Mouse (Mus musculus): ENCODE measurements around the gene Pnpla8. TPM values are rescaled to one million over a fixed set of nuclear protein-coding genes. Genes with fewer than 3 reads are reported as not detected.

Pnpla8 gene
- polyA plus RNA-seq, 1 experiment from 2014 or later, result 175 TPM

DNA sequence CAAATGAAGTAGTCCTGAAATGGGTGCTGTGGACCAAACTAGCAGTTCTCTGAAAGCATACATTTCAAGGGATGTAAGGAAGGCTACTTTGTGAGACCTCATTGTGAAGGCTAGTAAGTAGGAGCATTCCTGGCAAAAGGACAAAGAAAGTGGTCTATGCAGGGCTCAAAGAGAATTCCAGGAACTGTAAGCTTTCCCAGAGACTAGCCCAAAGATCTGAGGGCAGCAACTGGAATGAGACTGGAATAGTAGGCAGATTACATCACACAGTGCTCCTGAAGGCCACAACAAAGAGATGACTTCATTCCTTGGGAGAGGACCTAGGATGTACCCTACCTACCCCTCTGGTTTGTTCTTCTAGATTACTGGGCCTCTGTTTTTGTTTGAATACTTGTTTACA is 79.6 kb downstream of the Pnpla8 start:
- H3K9me3 ChIP-seq (ENCODE audit: control insufficient read depth, low read length), result no peaks in the 10 kb centered on the region
- no peak overlapping the region for H3K27ac ChIP-seq (ENCODE audit: low read depth, low read length)
- H3K9ac ChIP-seq (replicated peaks; ENCODE audit: low read depth, low read length), result no peak overlapping the region
- no peak for ATAC-seq (ENCODE audit: low read depth)
- no peaks in the 10 kb centered on the region for H3K4me1 ChIP-seq (ENCODE audit: control insufficient read depth, insufficient read depth, low read length)
- no peak overlapping the region for H3K4me2 ChIP-seq (ENCODE audit: low read depth, low read length)
- peaks cover 4% of the 10 kb centered on the region for H3K36me3 ChIP-seq (ENCODE audit: control insufficient read depth, insufficient read depth, low read length)
- no peak overlapping the region for H3K4me3 ChIP-seq (ENCODE audit: low read depth, low read length)
- no peaks in the 10 kb centered on the region for H3K27me3 ChIP-seq (ENCODE audit: control insufficient read depth, insufficient read depth, low read length)

DNA sequence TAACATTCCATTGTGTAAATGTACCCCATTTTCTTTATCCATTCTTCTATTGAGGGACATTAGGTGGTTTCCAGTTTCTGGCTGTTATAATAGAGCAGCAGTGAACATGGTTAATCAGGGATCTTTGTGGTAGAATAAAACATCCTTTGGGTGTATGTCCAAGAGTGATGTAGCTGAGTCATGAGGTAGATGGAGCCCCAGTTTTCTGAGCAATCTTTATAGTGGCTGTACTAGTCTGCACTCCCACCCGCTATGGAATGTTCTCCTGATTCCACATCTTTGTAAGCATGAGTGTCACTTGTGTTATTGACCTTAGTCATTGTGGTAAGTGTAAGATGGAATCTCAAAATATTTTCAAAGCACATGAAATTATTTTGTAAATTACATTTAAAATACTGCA is 82.8 kb downstream of the Pnpla8 start:
- no peaks in the 10 kb centered on the region for H3K27me3 ChIP-seq (ENCODE audit: control insufficient read depth, insufficient read depth, low read length)
- no peak overlapping the region for H3K4me3 ChIP-seq (ENCODE audit: low read depth, low read length)

DNA sequence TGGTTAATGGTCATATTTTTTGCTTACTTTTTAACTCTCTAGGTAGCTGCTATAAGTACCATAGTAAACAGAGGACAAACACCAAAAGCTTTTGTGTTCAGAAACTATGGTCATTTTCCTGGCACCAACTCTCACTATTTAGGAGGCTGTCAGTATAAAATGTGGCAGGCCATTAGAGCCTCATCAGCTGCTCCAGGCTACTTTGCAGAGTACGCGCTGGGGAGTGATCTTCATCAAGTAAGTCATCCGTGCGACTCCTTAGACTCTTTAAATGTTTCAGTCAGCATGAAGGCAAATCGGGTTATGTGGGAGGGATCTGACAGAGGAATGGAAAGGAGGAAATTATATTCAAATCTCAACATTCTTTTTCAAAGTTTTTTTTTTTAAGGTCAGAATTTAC is 83.7 kb downstream of the Pnpla8 start:
- 20% methylated on average over 5 of the region's 5 CpGs for WGBS
- H3K27ac ChIP-seq (ENCODE audit: low read depth, low read length), result no peak overlapping the region
- H3K4me1 ChIP-seq (ENCODE audit: control insufficient read depth, insufficient read depth, low read length), result no peaks in the 10 kb centered on the region
- no peak overlapping the region for H3K4me3 ChIP-seq (ENCODE audit: low read depth, low read length)
- peaks cover 14% of the 10 kb centered on the region; the same call in 1 of the 2 replicates for H3K36me3 ChIP-seq (ENCODE audit: control insufficient read depth, insufficient read depth, low read length)
- H3K9me3 ChIP-seq (ENCODE audit: control insufficient read depth, low read length), result no peaks in the 10 kb centered on the region
- no peak overlapping the region for H3K9ac ChIP-seq (replicated peaks; ENCODE audit: low read depth, low read length)
- ATAC-seq (ENCODE audit: low read depth), result no peak
- no peaks in the 10 kb centered on the region for H3K27me3 ChIP-seq (ENCODE audit: control insufficient read depth, insufficient read depth, low read length)
- no peak overlapping the region for H3K4me2 ChIP-seq (ENCODE audit: low read depth, low read length)

More for the DNA sequence above, 82.8 kb downstream of the Pnpla8 start:
- peaks cover 11% of the 10 kb centered on the region; the same call in 1 of the 2 replicates for H3K36me3 ChIP-seq (ENCODE audit: control insufficient read depth, insufficient read depth, low read length)
- no peak for ATAC-seq (ENCODE audit: low read depth)
- no peak overlapping the region for H3K4me2 ChIP-seq (ENCODE audit: low read depth, low read length)
- H3K4me1 ChIP-seq (ENCODE audit: control insufficient read depth, insufficient read depth, low read length), result no peaks in the 10 kb centered on the region
- no peaks in the 10 kb centered on the region for H3K9me3 ChIP-seq (ENCODE audit: control insufficient read depth, low read length)
- no peak overlapping the region for H3K9ac ChIP-seq (replicated peaks; ENCODE audit: low read depth, low read length)
- H3K27ac ChIP-seq (ENCODE audit: low read depth, low read length), result no peak overlapping the region
- 97% methylated on average over 1 of the region's 1 CpGs for WGBS

DNA sequence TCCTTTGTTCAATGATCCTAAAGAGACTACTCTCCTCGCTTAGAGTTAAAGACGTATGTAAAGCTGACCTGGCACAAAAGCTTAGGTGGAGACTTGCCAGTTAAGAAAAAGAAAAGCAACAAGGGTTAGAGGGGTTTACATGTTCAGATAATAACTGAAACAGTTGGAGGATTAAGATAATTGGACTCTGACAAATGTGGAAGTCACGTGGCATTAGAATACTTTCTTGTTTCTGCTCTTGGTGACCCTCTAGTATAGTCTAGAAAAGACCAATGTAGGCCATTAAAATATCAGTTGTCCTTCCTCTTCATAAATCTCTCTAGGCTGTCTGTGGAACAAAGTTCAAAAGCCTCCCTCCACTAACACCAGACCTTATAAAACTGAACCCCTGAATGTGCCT is 87.1 kb downstream of the Pnpla8 start:
- no peak overlapping the region for H3K9ac ChIP-seq (replicated peaks; ENCODE audit: low read depth, low read length)

DNA sequence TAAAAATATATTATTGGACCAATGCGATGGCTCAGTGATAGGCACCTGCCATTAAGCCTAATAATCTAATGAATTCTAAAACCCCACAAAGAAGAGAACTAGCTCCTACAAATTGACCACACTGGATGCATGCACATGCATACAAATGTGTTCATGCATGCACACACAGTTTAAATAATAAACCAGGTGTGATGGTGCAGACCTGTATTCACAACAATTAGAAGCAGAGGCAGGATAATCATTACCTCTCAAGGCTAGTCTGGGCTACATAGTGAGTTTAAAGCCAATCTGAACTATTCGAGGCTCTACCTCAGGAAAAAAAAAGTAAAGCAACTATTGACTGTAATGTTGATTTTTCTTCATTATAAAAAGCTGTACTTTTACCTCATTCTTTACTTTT is 94.0 kb downstream of the Pnpla8 start:
- Histone ChIP-seq H3K4me2 (ENCODE audit: low read depth, low read length) (no peak overlapping the region), H3K4me3 (ENCODE audit: low read depth, low read length) (no peak overlapping the region), H3K4me1 (ENCODE audit: control insufficient read depth, insufficient read depth, low read length) (no peaks in the 10 kb centered on the region), H3K27ac (ENCODE audit: low read depth, low read length) (no peak overlapping the region), H3K9ac (replicated peaks; ENCODE audit: low read depth, low read length) (no peak overlapping the region), H3K27me3 (ENCODE audit: control insufficient read depth, insufficient read depth, low read length) (no peaks in the 10 kb centered on the region), H3K9me3 (ENCODE audit: control insufficient read depth, low read length) (no peaks in the 10 kb centered on the region), H3K36me3 (ENCODE audit: control insufficient read depth, insufficient read depth, low read length) (0 out of 2 replicates have a peak, but pooled peaks cover 4% of the 10 kb centered on the region)
- ATAC-seq (ENCODE audit: low read depth), result no peak
- 90% methylated on average over 2 of the region's 2 CpGs for WGBS

More for the DNA sequence above, 87.1 kb downstream of the Pnpla8 start:
- Histone ChIP-seq H3K4me3 (ENCODE audit: low read depth, low read length) (no peak overlapping the region), H3K27ac (ENCODE audit: low read depth, low read length) (no peak overlapping the region), H3K4me2 (ENCODE audit: low read depth, low read length) (no peak overlapping the region), H3K27me3 (ENCODE audit: control insufficient read depth, insufficient read depth, low read length) (no peaks in the 10 kb centered on the region), H3K4me1 (ENCODE audit: control insufficient read depth, insufficient read depth, low read length) (no peaks in the 10 kb centered on the region), H3K9me3 (ENCODE audit: control insufficient read depth, low read length) (no peaks in the 10 kb centered on the region), H3K36me3 (ENCODE audit: control insufficient read depth, insufficient read depth, low read length) (peaks cover 14% of the 10 kb centered on the region; the same call in 1 of the 2 replicates)
- no peak for ATAC-seq (ENCODE audit: low read depth)
- 91% methylated on average over 3 of the region's 3 CpGs for WGBS

DNA sequence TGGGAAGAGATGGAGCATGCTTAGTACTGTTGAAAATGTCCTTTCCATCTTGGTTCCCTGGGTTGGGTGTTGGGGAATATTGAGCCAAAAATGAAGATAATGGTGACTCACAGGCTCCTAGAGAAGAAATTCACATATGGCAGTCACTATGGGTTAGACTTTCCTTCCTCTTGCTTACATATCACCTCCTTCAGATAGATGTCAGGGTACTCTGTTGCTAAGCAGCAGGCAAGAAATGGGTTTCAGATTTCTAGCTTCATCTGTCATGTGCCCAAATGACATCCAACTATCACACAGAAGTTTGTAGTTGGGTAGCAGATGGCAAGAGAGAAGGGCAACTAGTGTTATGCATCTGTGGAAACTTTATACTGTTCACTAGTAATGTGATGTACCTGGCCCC is 103.9 kb downstream of the Pnpla8 start:
- ATAC-seq (ENCODE audit: low read depth), result no peak
- Histone ChIP-seq H3K9me3 (ENCODE audit: control insufficient read depth, low read length) (no peaks in the 10 kb centered on the region), H3K27me3 (ENCODE audit: control insufficient read depth, insufficient read depth, low read length) (no peaks in the 10 kb centered on the region), H3K9ac (replicated peaks; ENCODE audit: low read depth, low read length) (no peak overlapping the region), H3K4me2 (ENCODE audit: low read depth, low read length) (no peak overlapping the region), H3K27ac (ENCODE audit: low read depth, low read length) (no peak overlapping the region), H3K4me1 (ENCODE audit: control insufficient read depth, insufficient read depth, low read length) (no peaks in the 10 kb centered on the region), H3K4me3 (ENCODE audit: low read depth, low read length) (no peak overlapping the region), H3K36me3 (ENCODE audit: control insufficient read depth, insufficient read depth, low read length) (no peaks in the 10 kb centered on the region)

DNA sequence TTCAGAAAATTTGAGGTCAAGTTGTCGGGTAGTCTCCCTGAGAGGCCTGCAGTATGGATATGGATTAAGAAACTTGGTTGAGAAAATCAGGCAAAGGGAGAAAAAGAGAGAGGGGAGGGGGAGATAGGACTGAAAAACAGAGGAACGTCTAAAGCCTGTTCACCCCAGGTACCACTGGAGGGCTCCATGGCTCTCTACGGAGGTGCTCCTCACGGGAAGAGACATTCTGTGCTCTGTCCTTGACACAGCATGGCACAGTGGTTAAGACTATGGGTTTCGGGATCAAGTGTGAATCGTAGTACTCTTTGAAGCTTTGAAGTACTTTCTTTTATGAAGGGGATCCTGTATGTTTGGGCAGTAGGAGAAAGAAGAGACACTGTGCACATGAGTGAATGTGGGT is 106.3 kb downstream of the Pnpla8 start:
- Histone ChIP-seq H3K9me3 (ENCODE audit: control insufficient read depth, low read length) (no peaks in the 10 kb centered on the region), H3K4me1 (ENCODE audit: control insufficient read depth, insufficient read depth, low read length) (peaks cover 6% of the 10 kb centered on the region; the same call in 1 of the 2 replicates), H3K9ac (replicated peaks; ENCODE audit: low read depth, low read length) (no peak overlapping the region), H3K27ac (ENCODE audit: low read depth, low read length) (no peak overlapping the region), H3K36me3 (ENCODE audit: control insufficient read depth, insufficient read depth, low read length) (no peaks in the 10 kb centered on the region), H3K4me2 (ENCODE audit: low read depth, low read length) (no peak overlapping the region), H3K4me3 (ENCODE audit: low read depth, low read length) (no peak overlapping the region), H3K27me3 (ENCODE audit: control insufficient read depth, insufficient read depth, low read length) (no peaks in the 10 kb centered on the region)
- WGBS, result 32% methylated on average over 6 of the region's 6 CpGs
- no peak for ATAC-seq (ENCODE audit: low read depth)

DNA sequence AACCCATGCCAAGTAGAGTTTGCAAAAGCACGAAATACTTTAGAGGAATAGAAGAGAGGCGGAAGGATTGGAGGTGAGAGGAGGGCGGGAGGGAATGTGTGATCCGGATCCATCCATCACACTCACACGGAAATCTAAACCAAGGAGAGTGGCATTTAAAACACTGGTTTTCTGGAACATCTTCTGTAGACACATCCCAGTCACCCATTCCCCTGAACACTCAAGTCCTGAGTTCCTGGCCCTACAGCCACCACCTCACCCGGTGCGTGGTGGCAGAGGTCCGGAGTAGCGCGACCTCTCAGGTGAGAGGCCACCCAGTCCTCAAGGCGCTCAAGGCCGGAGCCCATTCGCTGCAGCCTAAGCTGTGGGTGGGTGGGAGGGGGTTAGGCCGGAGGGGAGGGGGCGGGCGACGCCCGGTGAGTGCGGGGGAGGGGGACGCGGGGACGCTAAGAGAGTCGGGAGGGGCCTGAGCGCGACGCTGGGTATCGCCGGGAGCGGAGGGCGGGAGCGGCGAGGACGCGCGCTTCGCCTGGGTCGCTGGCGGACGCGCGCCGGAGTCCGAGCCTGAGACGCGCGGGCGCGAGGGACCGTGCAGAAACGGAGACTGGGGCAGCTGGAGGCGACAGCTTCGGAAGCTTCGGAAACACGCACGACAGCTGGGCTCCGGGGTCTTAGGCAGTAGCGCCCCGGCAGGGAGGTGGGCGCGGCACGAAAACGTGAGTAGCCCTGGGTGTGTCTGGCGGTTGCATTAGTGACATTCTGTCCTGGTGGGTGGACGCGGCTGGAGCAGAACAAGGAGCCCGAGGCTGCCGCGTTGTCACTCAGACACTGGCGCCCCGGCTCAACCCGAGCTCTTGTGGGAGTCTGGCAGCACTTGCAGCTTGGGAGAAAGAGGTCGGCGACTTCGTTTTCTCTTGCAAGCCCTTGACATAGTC is 107.5 kb downstream of the Pnpla8 start, which contains the start of gene Nrcam:
Nrcam (plus strand) TSS at position 505 of the 935 bp plus-strand sequence.
- Histone ChIP-seq H3K27ac (ENCODE audit: low read depth, low read length) (peak within 1 kb of the TSS; percentile 95), H3K36me3 (ENCODE audit: control insufficient read depth, insufficient read depth, low read length) (no peaks in the 10 kb centered on the region), H3K27me3 (ENCODE audit: control insufficient read depth, insufficient read depth, low read length) (no peaks in the 10 kb centered on the region), H3K9ac (replicated peaks; ENCODE audit: low read depth, low read length) (peak within 1 kb of the TSS; percentile 83), H3K4me2 (ENCODE audit: low read depth, low read length) (peak within 1 kb of the TSS; percentile 78), H3K4me1 (ENCODE audit: control insufficient read depth, insufficient read depth, low read length) (peaks cover 6% of the 10 kb centered on the region; the same call in 1 of the 2 replicates), H3K4me3 (ENCODE audit: low read depth, low read length) (peak within 1 kb of the TSS; percentile 83), H3K9me3 (ENCODE audit: control insufficient read depth, low read length) (no peaks in the 10 kb centered on the region)
- 1% methylated on average over 63 of the region's 74 CpGs for WGBS
- peak; percentile 79 for ATAC-seq (ENCODE audit: low read depth)

All from neural tube, embryonic 14.5 days (tissue).